Mouse (Mus musculus): ENCODE data around the gene Gm45837. TPM values are rescaled to one million over a fixed set of nuclear protein-coding genes. Genes with fewer than 3 reads are reported as not detected.

Gm45837 gene
- polyA plus RNA-seq, 1 experiment from 2014 or later, result not detected

GRCm38 (mm10) chr7:101450422-101451401 is 40.0 kb downstream of the Gm45837 start:
- peak overlapping the region; percentile 52 for H3K4me3 ChIP-seq
- no peaks in the 10 kb centered on the region for H3K36me3 ChIP-seq
- H3K27ac ChIP-seq, result no peak overlapping the region
- H3K4me1 ChIP-seq, result peaks cover 12% of the 10 kb centered on the region
- WGBS (ENCODE audit: insufficient replicate concordance), result under 1% methylated on average over 67 of the region's 68 CpGs
- ATAC-seq, result peak; percentile 74
- peaks cover 72% of the 10 kb centered on the region for H3K27me3 ChIP-seq (replicated peaks)
- peak overlapping the region; percentile 83 for H3K4me2 ChIP-seq
- H3K9ac ChIP-seq, result peak overlapping the region; percentile 44
- no peaks in the 10 kb centered on the region for H3K9me3 ChIP-seq (replicated peaks)

DNA sequence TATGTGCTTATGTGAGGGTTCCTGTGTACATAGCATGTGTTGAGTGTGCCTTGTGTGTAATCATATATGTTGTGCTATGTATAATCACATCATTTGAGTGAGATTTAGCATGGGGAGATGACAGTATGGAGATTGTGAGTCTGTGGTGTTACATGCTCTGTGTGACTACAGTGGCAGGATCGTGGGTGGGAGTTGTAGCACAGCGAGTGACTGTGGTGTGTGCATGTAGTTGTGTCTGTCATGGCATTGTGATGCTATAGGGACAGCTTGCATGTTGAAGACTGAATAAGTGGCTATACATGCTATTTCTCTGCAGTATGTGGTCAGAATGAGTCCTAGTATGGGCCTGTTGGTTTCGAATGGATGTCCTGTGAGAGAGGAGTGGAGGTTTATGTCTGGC is 42.0 kb downstream of the Gm45837 start:
- Histone ChIP-seq H3K4me3 (0 out of 2 replicates have a peak overlapping the region, but pooled peaks have one; percentile 52), H3K27ac (no peak overlapping the region), H3K9ac (no peak overlapping the region), H3K36me3 (no peaks in the 10 kb centered on the region), H3K4me1 (peaks cover 12% of the 10 kb centered on the region), H3K4me2 (peak overlapping the region; percentile 3; the same call in 1 of the 2 replicates), H3K9me3 (replicated peaks) (no peaks in the 10 kb centered on the region), H3K27me3 (replicated peaks) (peaks cover 83% of the 10 kb centered on the region)
- 72% methylated on average over 3 of the region's 3 CpGs for WGBS (ENCODE audit: insufficient replicate concordance)
- ATAC-seq, result no peak

GRCm38 (mm10) chr7:101453296-101453695 is 42.6 kb downstream of the Gm45837 start:
- 74% methylated on average over 3 of the region's 3 CpGs for WGBS (ENCODE audit: insufficient replicate concordance)
- no peaks in the 10 kb centered on the region for H3K36me3 ChIP-seq
- H3K27ac ChIP-seq, result no peak overlapping the region
- H3K4me1 ChIP-seq, result peaks cover 12% of the 10 kb centered on the region
- peaks cover 79% of the 10 kb centered on the region for H3K27me3 ChIP-seq (replicated peaks)
- no peak overlapping the region for H3K4me2 ChIP-seq
- H3K9ac ChIP-seq, result no peak overlapping the region
- H3K4me3 ChIP-seq, result 0 out of 2 replicates have a peak overlapping the region, but pooled peaks have one; percentile 1
- H3K9me3 ChIP-seq (replicated peaks), result no peaks in the 10 kb centered on the region
- no peak for ATAC-seq

DNA sequence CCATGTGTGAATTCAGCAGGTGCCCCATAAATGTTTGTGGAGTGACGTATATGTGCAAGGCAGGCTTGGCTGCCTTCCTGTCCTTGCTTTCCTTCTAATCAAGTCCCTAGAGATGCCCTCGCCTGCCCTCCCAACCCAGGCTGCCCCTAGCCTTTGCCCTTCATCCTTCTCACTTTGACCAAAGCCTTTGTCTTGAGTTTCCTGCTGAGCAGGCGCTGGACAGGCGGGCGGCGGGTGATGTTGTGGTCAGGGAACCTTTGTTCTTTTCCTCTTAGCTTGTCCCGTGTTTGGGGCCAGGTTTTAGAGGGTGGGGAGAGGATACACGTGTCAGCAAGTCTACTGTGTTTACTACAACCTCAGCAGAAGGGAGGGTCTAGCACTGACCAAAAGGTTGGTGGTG is 43.0 kb downstream of the Gm45837 start:
- H3K4me3 ChIP-seq, result no peak overlapping the region
- no peak for ATAC-seq
- H3K9ac ChIP-seq, result no peak overlapping the region
- no peak overlapping the region for H3K4me2 ChIP-seq
- H3K9me3 ChIP-seq (replicated peaks), result no peaks in the 10 kb centered on the region
- H3K36me3 ChIP-seq, result no peaks in the 10 kb centered on the region
- peaks cover 12% of the 10 kb centered on the region for H3K4me1 ChIP-seq
- H3K27ac ChIP-seq, result no peak overlapping the region
- peaks cover 75% of the 10 kb centered on the region for H3K27me3 ChIP-seq (replicated peaks)
- WGBS (ENCODE audit: insufficient replicate concordance), result 28% methylated on average over 8 of the region's 8 CpGs

- 42% methylated on average over 9 of the region's 9 CpGs for WGBS (ENCODE audit: insufficient replicate concordance)
- Histone ChIP-seq H3K27me3 (replicated peaks) (peaks cover 75% of the 10 kb centered on the region), H3K9me3 (replicated peaks) (no peaks in the 10 kb centered on the region), H3K27ac (no peak overlapping the region), H3K4me1 (peaks cover 12% of the 10 kb centered on the region), H3K4me2 (no peak overlapping the region), H3K36me3 (no peaks in the 10 kb centered on the region), H3K4me3 (no peak overlapping the region), H3K9ac (no peak overlapping the region)
- ATAC-seq, result no peak
Measured at GRCm38 (mm10) chr7:101454479-101454878, 43.8 kb downstream of the Gm45837 start.

DNA sequence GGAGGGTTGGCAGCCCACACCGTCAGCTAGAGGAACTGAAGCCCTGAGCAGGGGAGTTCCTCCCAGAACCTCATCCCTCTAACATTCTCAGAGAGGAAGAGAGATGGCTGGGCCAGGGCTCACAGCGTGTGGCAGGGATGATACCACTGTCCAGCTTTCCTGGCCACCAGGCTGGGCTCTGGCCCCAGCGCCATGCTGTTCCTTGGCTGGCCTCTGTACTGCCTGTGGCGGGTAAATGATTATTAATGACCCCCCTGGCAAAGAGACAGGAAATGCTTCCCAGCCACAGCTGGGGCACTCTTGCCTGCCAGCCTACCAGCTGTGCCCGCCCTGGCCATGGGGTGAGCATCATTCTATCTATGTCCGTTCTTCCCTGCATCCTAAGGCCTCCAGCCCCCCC is 44.5 kb downstream of the Gm45837 start:
- 47% methylated on average over 6 of the region's 6 CpGs for WGBS (ENCODE audit: insufficient replicate concordance)
- no peak for ATAC-seq
- Histone ChIP-seq H3K4me2 (no peak overlapping the region), H3K9me3 (replicated peaks) (no peaks in the 10 kb centered on the region), H3K4me3 (no peak overlapping the region), H3K4me1 (peaks cover 12% of the 10 kb centered on the region), H3K27me3 (replicated peaks) (peaks cover 72% of the 10 kb centered on the region), H3K9ac (no peak overlapping the region), H3K27ac (no peak overlapping the region), H3K36me3 (no peaks in the 10 kb centered on the region)

DNA sequence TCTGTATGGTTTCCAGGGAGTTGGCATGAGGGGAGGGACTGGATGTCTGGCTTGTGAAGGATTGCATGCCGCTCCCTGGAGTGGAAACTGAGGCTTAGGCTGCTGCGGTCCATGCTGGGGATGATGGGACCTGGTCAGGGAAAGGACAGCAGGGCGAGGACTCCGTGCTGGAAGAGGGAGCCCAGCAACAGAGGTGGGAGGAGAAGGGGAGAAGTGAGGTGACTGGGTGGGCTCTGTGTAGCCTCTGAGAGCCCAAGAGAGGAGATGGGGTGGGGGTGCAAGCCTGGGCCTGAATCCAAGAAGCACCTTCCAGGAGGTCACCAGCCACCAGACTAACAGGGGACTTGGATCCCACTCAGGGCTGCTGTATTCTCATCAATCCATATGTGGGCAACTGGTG is 45.6 kb downstream of the Gm45837 start:
- Histone ChIP-seq H3K36me3 (no peaks in the 10 kb centered on the region), H3K27ac (no peak overlapping the region), H3K9me3 (replicated peaks) (no peaks in the 10 kb centered on the region), H3K4me1 (peaks cover 2% of the 10 kb centered on the region), H3K27me3 (replicated peaks) (peaks cover 60% of the 10 kb centered on the region), H3K4me2 (no peak overlapping the region), H3K9ac (no peak overlapping the region), H3K4me3 (no peak overlapping the region)
- no peak for ATAC-seq
- 61% methylated on average over 4 of the region's 4 CpGs for WGBS (ENCODE audit: insufficient replicate concordance)

GRCm38 (mm10) chr7:101456789-101457188 is 46.1 kb downstream of the Gm45837 start:
- Histone ChIP-seq H3K9ac (no peak overlapping the region), H3K27ac (no peak overlapping the region), H3K27me3 (replicated peaks) (peaks cover 56% of the 10 kb centered on the region), H3K9me3 (replicated peaks) (no peaks in the 10 kb centered on the region), H3K4me3 (no peak overlapping the region), H3K36me3 (no peaks in the 10 kb centered on the region), H3K4me2 (no peak overlapping the region), H3K4me1 (no peaks in the 10 kb centered on the region)
- ATAC-seq, result no peak
- 31% methylated on average over 5 of the region's 5 CpGs for WGBS (ENCODE audit: insufficient replicate concordance)

DNA sequence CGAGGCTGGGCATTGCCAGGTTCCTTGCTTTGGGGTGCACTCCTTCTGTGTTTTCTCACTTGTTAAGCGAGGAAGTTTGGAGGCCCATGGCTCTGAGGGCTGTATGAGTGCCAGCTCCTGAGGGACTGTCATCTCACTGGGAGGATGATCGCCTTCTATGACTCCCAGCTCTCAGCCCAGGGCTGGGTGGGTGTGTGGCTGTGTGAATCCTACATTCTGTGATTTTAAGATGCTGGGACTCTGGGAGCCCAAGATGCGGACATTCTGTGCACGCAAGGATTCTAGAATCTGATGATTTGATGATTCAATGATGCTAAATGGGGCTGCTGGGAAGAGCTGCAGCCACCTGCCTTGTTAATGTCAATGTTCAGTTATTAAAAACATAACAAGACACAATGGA is 46.6 kb downstream of the Gm45837 start:
- Histone ChIP-seq H3K9ac (no peak overlapping the region), H3K36me3 (no peaks in the 10 kb centered on the region), H3K27ac (no peak overlapping the region), H3K4me2 (no peak overlapping the region), H3K4me3 (no peak overlapping the region), H3K4me1 (no peaks in the 10 kb centered on the region), H3K9me3 (replicated peaks) (no peaks in the 10 kb centered on the region), H3K27me3 (replicated peaks) (peaks cover 51% of the 10 kb centered on the region)
- 63% methylated on average over 5 of the region's 5 CpGs for WGBS (ENCODE audit: insufficient replicate concordance)
- ATAC-seq, result no peak

DNA sequence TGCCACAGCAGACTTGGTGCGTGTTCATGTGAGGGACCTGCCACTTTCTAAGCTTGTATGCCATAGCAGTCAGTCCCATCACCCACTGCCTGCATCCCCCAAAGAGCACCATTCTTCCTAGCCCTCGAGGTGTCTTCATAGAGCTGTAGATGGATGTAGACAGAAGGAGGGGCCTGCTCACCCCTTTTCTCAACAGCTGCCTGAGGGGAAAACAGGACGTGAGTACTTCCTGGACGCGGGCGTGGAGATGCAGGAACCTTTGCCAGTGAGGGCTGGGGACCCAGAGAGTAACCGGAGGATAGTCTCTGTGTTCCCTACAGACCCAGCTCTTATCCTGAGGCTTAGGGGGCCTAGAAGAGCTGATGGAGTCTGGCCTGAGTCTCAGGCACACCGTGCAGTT is 47.1 kb downstream of the Gm45837 start:
- no peaks in the 10 kb centered on the region for H3K9me3 ChIP-seq (replicated peaks)
- no peak overlapping the region for H3K27ac ChIP-seq
- H3K4me2 ChIP-seq, result no peak overlapping the region
- no peak overlapping the region for H3K4me3 ChIP-seq
- peaks cover 45% of the 10 kb centered on the region for H3K27me3 ChIP-seq (replicated peaks)
- H3K36me3 ChIP-seq, result no peaks in the 10 kb centered on the region
- H3K9ac ChIP-seq, result no peak overlapping the region
- ATAC-seq, result no peak
- 36% methylated on average over 8 of the region's 8 CpGs for WGBS (ENCODE audit: insufficient replicate concordance)
- H3K4me1 ChIP-seq, result no peaks in the 10 kb centered on the region

DNA sequence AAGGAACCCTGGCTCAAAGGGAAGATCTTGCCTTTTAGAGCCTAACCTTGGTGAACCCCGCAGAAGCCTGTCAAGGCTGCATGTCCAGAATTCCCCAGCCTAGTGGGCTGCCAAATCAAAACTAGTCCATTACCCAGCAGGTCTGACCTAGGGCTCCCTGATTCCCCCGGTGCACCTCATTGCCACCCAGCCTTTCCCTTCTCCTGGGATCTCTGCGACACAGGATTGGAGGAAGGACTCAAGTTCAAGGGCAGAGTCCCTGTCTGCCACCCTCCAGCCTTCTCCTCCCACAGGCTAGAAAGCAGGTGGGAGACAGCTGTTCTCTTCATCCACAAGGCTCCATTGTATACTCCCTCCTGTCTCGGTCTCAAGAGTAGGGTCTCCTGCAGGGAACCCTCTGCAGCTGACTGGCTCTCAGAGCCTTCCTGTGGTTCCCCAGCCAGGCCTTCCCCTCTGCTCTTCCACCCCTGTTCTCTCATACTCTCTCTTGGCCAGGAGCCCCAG is 47.6 kb downstream of the Gm45837 start:
- H3K9ac ChIP-seq, result no peak overlapping the region
- H3K4me1 ChIP-seq, result no peaks in the 10 kb centered on the region
- ATAC-seq, result no peak
- WGBS (ENCODE audit: insufficient replicate concordance), result 75% methylated on average over 4 of the region's 4 CpGs
- H3K27me3 ChIP-seq (replicated peaks), result peaks cover 40% of the 10 kb centered on the region
- no peaks in the 10 kb centered on the region for H3K36me3 ChIP-seq
- H3K9me3 ChIP-seq (replicated peaks), result no peaks in the 10 kb centered on the region
- no peak overlapping the region for H3K4me3 ChIP-seq
- H3K4me2 ChIP-seq, result no peak overlapping the region
- H3K27ac ChIP-seq, result no peak overlapping the region

- Histone ChIP-seq H3K36me3 (no peaks in the 10 kb centered on the region), H3K27ac (no peak overlapping the region), H3K4me2 (no peak overlapping the region), H3K9ac (no peak overlapping the region), H3K27me3 (replicated peaks) (peaks cover 33% of the 10 kb centered on the region; the same call in 1 of the 2 replicates), H3K4me1 (no peaks in the 10 kb centered on the region), H3K9me3 (replicated peaks) (no peaks in the 10 kb centered on the region), H3K4me3 (no peak overlapping the region)
- no peak for ATAC-seq
- WGBS (ENCODE audit: insufficient replicate concordance), result 54% methylated on average over 9 of the region's 9 CpGs
Measured at GRCm38 (mm10) chr7:101459305-101459813, 48.7 kb downstream of the Gm45837 start.
